Mouse (Mus musculus): ENCODE data around the gene Eif4g2.

GRCm38 (mm10) chr7:111095169-111095568, 12.3 kb upstream of the Eif4g2 start:
- TF ChIP-seq POLR2A (IDR thresholded peaks at IDR 0.05; ENCODE audit: borderline replicate concordance, extremely low read depth, low read depth, low read length) (no peak), CTCF (IDR thresholded peaks at IDR 0.05; ENCODE audit: insufficient read depth, low read length) (no peak)

All from lung, adult 2 months (tissue).